In the genomic region with DNA sequence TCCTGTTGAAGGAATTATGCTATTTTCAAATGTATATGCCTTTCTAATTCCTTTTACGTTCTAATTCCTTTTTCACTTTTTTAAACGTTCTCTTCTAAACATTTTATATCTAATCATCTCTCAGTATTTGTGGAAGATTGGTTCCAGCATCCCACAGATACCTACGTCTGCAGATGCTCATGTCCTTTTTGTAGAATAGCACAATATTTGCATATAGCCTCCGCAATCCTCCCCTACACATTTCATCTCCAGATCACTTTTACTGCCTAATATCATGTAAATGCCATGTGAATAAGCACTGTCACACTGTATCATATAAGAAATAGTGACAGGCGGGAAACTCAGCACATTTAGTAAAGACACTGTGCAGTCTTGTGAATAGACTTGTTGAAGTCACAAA, we compare ENCODE assay signal across 14 mouse cellular contexts.
"Had no signal": no experiment of that assay in that cellular context is flagged by ENCODE, and none has a peak within 500 bp of the region (broad histone marks: within the 10 kb centered on the region; RNA-seq: fewer than 3 reads in every experiment).

No protein-coding gene starts in this region.

- ATAC-seq: midbrain, embryonic 16.5 days had no signal

- DNase-seq: lung, adult 18-20 months; lung, embryonic 14.5 days; lung, postnatal 10 days; lung, postnatal 4 days; midbrain, embryonic 14.5 days; retina, postnatal 1 day; right cerebral cortex, adult 18-20 months; right cerebral cortex, postnatal 25 days; right cerebral cortex, postnatal 4 days; spleen, adult 18-20 months; thymus, adult 2 months; thymus, postnatal 25 days; thymus, postnatal 4 days had no signal
